Mouse (Mus musculus): Measurements from ENCODE around the gene Ptpre. TPM values are rescaled to one million over a fixed set of nuclear protein-coding genes. Genes with fewer than 3 reads are reported as not detected.

The Ptpre gene
- total and polyA plus RNA-seq, 3 experiments, result 2.3 to 6.9 (median 3.7) TPM

- dilution Hi-C loops (cut with MboI; ENCODE audit: extremely low pct_ligation_motif_present, extremely low pct_unique_long_range_greater_than_20kb, low sequenced_read_pairs) (no loop called here), in situ Hi-C loops (cut with MboI; ENCODE audit: low pct_ligation_motif_present, low pct_unique_long_range_greater_than_20kb, low sequenced_read_pairs) (no loop called here)
- peak; percentile 6 for DNase-seq (ENCODE audit: extremely low read depth)
- Histone ChIP-seq H3K4me1 (ENCODE audit: control insufficient read depth in 1 of 2, insufficient read depth in 2 of 2) (peaks cover 9 to 31% of the 10 kb centered on the region in 2 experiments), H3K79me2 (replicated peaks; ENCODE audit: control insufficient read depth, extremely low read depth, insufficient read depth, poor library complexity, severe bottlenecking) (no peaks in the 10 kb centered on the region), H3K27ac (ENCODE audit: insufficient read depth, low read depth) (no peak overlapping the region), H3K9ac (ENCODE audit: insufficient read depth, low read depth) (no peak overlapping the region), H3K4me2 (ENCODE audit: insufficient read depth, low read depth, poor library complexity, severe bottlenecking) (no peak overlapping the region), H3K4me3 (replicated peaks in 1 of 3; ENCODE audit: low read depth in 2 of 3, low read length in 2 of 3, poor library complexity in 1 of 3) (no peak overlapping the region), H3K9me3 (replicated peaks; ENCODE audit: low read length) (no peaks in the 10 kb centered on the region), H3K36me3 (replicated peaks in 1 of 2; ENCODE audit: control insufficient read depth in 1 of 2, insufficient read depth in 1 of 2, low read length in 1 of 2) (no peaks in the 10 kb centered on the region), H3K27me3 (replicated peaks) (no peaks in the 10 kb centered on the region)
- no peak for TF ChIP-seq TBP (conservative IDR thresholded peaks at IDR 0.05; ENCODE audit: low read depth, low read length)
- peak; percentile 18; the same call in 1 of the 2 replicates for TF ChIP-seq MEF2A (IDR thresholded peaks at IDR 0.05; ENCODE audit: borderline replicate concordance, low read depth, low read length)
- TF ChIP-seq MAX (IDR thresholded peaks at IDR 0.05; ENCODE audit: low read length), result no peak
These were observed 19.6 kb downstream of the Ptpre start for GRCm38 (mm10) chr7:135556663-135557402.

GRCm38 (mm10) chr7:135560280-135560679, 23.0 kb downstream of the Ptpre start:
- Histone ChIP-seq H3K27me3 (replicated peaks) (no peaks in the 10 kb centered on the region), H3K4me3 (replicated peaks in 1 of 3; ENCODE audit: low read depth in 2 of 3, low read length in 2 of 3, poor library complexity in 1 of 3) (no peak overlapping the region), H3K27ac (ENCODE audit: insufficient read depth, low read depth) (no peak overlapping the region), H3K79me2 (replicated peaks; ENCODE audit: control insufficient read depth, extremely low read depth, insufficient read depth, poor library complexity, severe bottlenecking) (no peaks in the 10 kb centered on the region), H3K4me2 (ENCODE audit: insufficient read depth, low read depth, poor library complexity, severe bottlenecking) (no peak overlapping the region), H3K9me3 (replicated peaks; ENCODE audit: low read length) (no peaks in the 10 kb centered on the region), H3K36me3 (replicated peaks in 1 of 2; ENCODE audit: control insufficient read depth in 1 of 2, insufficient read depth in 1 of 2, low read length in 1 of 2) (no peaks in the 10 kb centered on the region), H3K4me1 (ENCODE audit: control insufficient read depth in 1 of 2, insufficient read depth in 2 of 2) (peaks cover 9 to 25% of the 10 kb centered on the region in 2 experiments), H3K9ac (ENCODE audit: insufficient read depth, low read depth) (no peak overlapping the region)
- DNase-seq (ENCODE audit: extremely low read depth), result no peak
- TF ChIP-seq JUND (conservative IDR thresholded peaks at IDR 0.05; ENCODE audit: low read depth, low read length) (no peak), GABPA (IDR thresholded peaks at IDR 0.05; ENCODE audit: insufficient replicate concordance, low read depth, low read length) (no peak), USF1 (IDR thresholded peaks at IDR 0.05; ENCODE audit: low read depth, low read length) (no peak), RAD21 (IDR thresholded peaks at IDR 0.05; ENCODE audit: low read depth, low read length) (no peak), ELF1 (IDR thresholded peaks at IDR 0.05; ENCODE audit: low read depth, low read length) (no peak), E2F4 (IDR thresholded peaks at IDR 0.05; ENCODE audit: insufficient replicate concordance, low read depth, low read length) (no peak), MAFK (IDR thresholded peaks at IDR 0.05; ENCODE audit: insufficient replicate concordance, low read length) (no peak), ETS1 (conservative IDR thresholded peaks at IDR 0.05; ENCODE audit: low read depth, low read length) (no peak), NELFE (IDR thresholded peaks at IDR 0.05; ENCODE audit: low read depth, low read length) (no peak)
- in situ Hi-C loops (cut with MboI; ENCODE audit: low pct_ligation_motif_present, low pct_unique_long_range_greater_than_20kb, low sequenced_read_pairs), result no loop called here
- dilution Hi-C loops (cut with MboI; ENCODE audit: extremely low pct_ligation_motif_present, extremely low pct_unique_long_range_greater_than_20kb, low sequenced_read_pairs), result no loop called here

GRCm38 (mm10) chr7:135564022-135564421, 26.7 kb downstream of the Ptpre start:
- H3K27ac ChIP-seq (ENCODE audit: insufficient read depth, low read depth), result no peak overlapping the region
- no peak for DNase-seq (ENCODE audit: extremely low read depth)
- no peaks in the 10 kb centered on the region for H3K27me3 ChIP-seq (replicated peaks)
- TF ChIP-seq SIN3A (IDR thresholded peaks at IDR 0.05; ENCODE audit: low read length) (no peak), RAD21 (IDR thresholded peaks at IDR 0.05; ENCODE audit: low read depth, low read length) (no peak), TCF12 (IDR thresholded peaks at IDR 0.05; ENCODE audit: low read depth, low read length) (no peak), EP300 (IDR thresholded peaks at IDR 0.05; ENCODE audit: low read length) (no peak), MYC (IDR thresholded peaks at IDR 0.05; ENCODE audit: low read depth, low read length) (no peak), JUND (conservative IDR thresholded peaks at IDR 0.05; ENCODE audit: low read depth, low read length) (no peak)
- no peaks in the 10 kb centered on the region for H3K36me3 ChIP-seq (replicated peaks in 1 of 2; ENCODE audit: control insufficient read depth in 1 of 2, insufficient read depth in 1 of 2, low read length in 1 of 2)
- no peaks in the 10 kb centered on the region for H3K79me2 ChIP-seq (replicated peaks; ENCODE audit: control insufficient read depth, extremely low read depth, insufficient read depth, poor library complexity, severe bottlenecking)
- no peaks in the 10 kb centered on the region for H3K9me3 ChIP-seq (replicated peaks; ENCODE audit: low read length)
- dilution Hi-C loops (cut with MboI; ENCODE audit: extremely low pct_ligation_motif_present, extremely low pct_unique_long_range_greater_than_20kb, low sequenced_read_pairs) (no loop called here), in situ Hi-C loops (cut with MboI; ENCODE audit: low pct_ligation_motif_present, low pct_unique_long_range_greater_than_20kb, low sequenced_read_pairs) (no loop called here)
- H3K4me1 ChIP-seq (ENCODE audit: control insufficient read depth in 1 of 2, insufficient read depth in 2 of 2), result no peaks in the 10 kb centered on the region
- H3K4me2 ChIP-seq (ENCODE audit: insufficient read depth, low read depth, poor library complexity, severe bottlenecking), result no peak overlapping the region
- no peak overlapping the region for H3K4me3 ChIP-seq (replicated peaks in 1 of 3; ENCODE audit: low read depth in 2 of 3, low read length in 2 of 3, poor library complexity in 1 of 3)
- H3K9ac ChIP-seq (ENCODE audit: insufficient read depth, low read depth), result no peak overlapping the region
